Mouse (Mus musculus): ENCODE results near the gene Dcst2.

Dcst2 gene

DNA sequence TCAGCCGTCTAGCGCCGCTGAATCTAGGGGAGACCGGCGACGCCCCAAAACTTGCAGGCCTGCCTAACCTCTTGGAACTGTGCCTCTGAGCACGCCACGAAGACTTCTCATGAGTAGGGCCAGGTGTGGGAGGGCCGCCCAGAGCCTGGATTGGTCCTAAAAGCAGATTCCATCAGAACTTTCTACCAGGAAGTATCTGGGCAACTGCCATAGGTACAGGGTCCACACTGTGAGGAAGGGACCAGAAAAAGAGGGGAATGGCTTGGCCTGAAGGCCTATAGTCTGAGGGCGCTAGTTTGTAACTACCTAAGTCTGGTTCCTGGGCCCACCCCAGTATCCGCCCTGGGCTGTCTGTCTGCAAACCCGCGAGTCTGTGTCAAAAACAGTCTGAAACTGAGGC lies 30.2 kb upstream of the Dcst2 start:
- DNase-seq (ENCODE audit: extremely low spot score, low read depth, low spot score): no peak

DNA sequence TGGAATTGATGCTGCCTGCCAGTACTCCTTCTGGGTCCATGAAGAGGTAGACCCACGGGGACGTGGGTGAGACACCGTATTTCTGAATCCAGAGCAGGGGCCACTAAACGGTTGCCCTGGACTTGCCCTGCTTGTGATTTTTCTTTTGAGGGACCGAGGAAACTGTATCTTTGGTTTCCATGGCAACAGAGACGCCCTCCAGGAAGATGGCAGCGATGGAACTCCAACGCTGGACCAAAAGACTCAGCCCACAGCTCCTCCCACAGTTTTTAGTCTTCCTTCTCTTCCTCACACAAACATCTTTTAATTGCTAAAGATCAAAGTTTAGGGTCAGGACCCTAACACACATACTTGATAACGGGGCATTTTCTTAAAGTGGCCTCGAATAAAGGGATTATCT lies 29.8 kb upstream of the Dcst2 start:
- no peak for DNase-seq (ENCODE audit: extremely low spot score, low read depth, low spot score)

- no peak for DNase-seq (ENCODE audit: extremely low spot score, low read depth, low spot score)
Observed at GRCm38 (mm10) chr3:89332476-89332875, 29.3 kb upstream of the Dcst2 start.

DNA sequence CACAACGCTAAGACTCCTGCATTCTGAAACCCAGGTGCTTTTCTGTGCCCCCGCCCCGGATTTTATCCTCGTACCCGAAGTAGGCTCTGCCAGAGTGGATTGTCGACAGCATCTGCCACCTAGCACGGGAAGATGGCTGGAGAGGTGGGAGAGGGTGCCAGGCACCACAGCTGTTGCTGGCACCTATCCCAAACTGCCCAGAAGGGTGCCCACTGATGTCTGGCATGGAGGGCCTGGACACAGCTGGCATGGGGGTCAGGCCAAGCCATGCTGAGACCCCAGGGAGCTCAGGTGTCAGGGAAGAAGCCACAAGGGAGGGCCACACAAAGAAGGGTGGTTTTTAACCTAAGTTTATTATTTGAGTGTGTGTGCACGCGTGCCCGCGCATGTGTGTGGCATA lies 28.7 kb upstream of the Dcst2 start:
- no peak for DNase-seq (ENCODE audit: extremely low spot score, low read depth, low spot score)

GRCm38 (mm10) chr3:89336529-89336928 lies 25.2 kb upstream of the Dcst2 start:
- no peak for DNase-seq (ENCODE audit: extremely low spot score, low read depth, low spot score)

GRCm38 (mm10) chr3:89337062-89337720 lies 24.6 kb upstream of the Dcst2 start:
- DNase-seq (ENCODE audit: extremely low spot score, low read depth, low spot score): no peak

DNA sequence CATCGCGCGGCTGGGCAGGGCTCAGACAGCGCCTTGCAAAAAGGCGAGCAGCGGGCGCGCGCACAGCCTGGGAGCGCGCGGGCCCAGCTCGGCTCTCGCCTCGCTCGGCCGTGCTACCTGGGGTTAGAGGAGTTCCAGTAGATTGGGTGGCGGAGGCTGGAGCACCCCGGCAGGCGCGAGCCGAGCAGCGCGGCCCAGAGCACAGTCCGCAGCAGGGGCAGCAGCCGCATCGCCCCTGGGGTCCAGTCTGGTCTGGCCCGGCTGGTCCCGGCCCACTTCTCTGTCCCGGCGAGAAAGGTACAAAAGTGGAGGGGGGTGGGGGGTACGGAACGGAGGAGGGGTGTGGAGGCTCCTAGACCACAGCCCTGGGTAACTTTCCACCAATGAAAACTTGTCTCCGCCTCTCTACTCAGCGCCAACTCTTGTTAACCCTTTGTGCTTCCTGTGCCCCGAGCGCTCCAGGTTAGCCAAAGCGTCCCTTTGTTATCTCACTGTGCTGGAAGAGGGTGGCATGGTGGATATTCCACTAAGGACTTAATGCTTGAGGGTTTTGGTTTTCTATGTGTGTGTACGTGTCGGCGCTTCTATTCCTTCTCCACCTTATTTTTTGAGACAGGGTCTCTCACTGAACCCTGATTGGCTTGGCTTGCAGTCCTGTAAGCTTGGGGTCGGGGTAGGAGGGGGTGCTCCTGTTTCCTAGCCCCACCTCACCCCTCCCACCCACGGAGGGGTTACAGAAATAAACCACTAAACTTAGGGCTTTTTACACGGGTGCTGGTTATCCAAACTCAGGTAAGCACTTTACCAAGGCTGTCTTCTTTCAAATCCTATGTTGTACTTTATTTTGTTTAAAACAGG lies 23.8 kb upstream of the Dcst2 start, which contains the start of gene Efna4:
TSS of gene Efna4 (minus strand) at position 308 of the 858 bp plus-strand sequence.
- peak; percentile 79 for DNase-seq (ENCODE audit: extremely low spot score, low read depth, low spot score)

GRCm38 (mm10) chr3:89339416-89339815 lies 22.4 kb upstream of the Dcst2 start:
- DNase-seq (ENCODE audit: extremely low spot score, low read depth, low spot score): no peak

GRCm38 (mm10) chr3:89340465-89340864 lies 21.3 kb upstream of the Dcst2 start:
- no peak for DNase-seq (ENCODE audit: extremely low spot score, low read depth, low spot score)

- no peak for DNase-seq (ENCODE audit: extremely low spot score, low read depth, low spot score)
Observed at GRCm38 (mm10) chr3:89341794-89342193, 20.0 kb upstream of the Dcst2 start.

- no peak for DNase-seq (ENCODE audit: extremely low spot score, low read depth, low spot score)
Observed at GRCm38 (mm10) chr3:89343279-89343678, 18.5 kb upstream of the Dcst2 start.

- no peak for DNase-seq (ENCODE audit: extremely low spot score, low read depth, low spot score)
Observed at GRCm38 (mm10) chr3:89346815-89347540, 14.8 kb upstream of the Dcst2 start.

GRCm38 (mm10) chr3:89347916-89348315 lies 13.9 kb upstream of the Dcst2 start:
- no peak for DNase-seq (ENCODE audit: extremely low spot score, low read depth, low spot score)

DNA sequence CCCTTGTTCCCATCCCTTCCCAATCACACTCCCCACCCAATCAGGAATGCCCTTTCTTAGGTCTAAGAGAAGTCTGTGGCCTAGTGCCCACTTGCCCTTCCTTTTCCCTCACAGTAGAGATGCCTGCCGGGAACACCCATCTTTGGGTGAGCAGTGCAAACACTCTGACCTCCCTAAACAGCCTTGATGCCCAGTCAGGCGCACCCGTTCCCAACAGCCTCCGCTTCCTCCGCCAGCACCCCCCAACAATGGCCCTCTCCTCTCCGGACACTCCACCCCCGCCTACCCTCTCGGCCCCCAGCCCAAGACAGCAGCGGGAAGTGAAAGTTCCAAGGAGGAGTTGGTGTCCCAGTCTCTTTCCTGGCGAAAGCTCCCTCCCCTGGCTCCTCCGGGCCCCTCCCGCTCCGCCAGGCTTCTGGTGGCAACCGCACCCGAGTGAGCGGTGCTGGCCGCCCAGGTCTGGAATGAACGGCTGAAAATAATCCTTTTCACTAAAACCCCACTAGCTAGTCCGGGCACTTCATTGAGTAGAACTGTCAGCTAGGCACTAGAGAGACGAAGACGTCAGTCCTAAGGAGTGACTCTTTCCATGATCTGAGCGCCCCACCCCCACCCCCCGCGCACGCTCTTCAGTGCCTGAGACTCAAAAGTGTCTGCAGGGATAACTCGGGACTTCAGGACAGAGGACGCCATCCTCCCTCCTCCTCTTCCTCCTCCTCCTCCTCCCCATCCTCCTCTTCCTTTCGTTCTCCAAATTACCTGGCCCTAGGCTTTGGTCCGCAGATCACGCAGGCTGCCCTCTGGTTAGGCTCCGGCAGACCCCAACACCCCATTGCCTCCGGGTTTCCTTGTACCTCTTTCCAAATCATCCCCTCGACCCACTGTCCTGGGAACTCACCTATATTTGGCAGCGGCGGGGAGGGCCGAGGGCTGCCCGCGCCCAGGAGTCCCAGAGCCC lies 12.6 kb upstream of the Dcst2 start:
- DNase-seq (ENCODE audit: extremely low spot score, low read depth, low spot score): no peak

DNA sequence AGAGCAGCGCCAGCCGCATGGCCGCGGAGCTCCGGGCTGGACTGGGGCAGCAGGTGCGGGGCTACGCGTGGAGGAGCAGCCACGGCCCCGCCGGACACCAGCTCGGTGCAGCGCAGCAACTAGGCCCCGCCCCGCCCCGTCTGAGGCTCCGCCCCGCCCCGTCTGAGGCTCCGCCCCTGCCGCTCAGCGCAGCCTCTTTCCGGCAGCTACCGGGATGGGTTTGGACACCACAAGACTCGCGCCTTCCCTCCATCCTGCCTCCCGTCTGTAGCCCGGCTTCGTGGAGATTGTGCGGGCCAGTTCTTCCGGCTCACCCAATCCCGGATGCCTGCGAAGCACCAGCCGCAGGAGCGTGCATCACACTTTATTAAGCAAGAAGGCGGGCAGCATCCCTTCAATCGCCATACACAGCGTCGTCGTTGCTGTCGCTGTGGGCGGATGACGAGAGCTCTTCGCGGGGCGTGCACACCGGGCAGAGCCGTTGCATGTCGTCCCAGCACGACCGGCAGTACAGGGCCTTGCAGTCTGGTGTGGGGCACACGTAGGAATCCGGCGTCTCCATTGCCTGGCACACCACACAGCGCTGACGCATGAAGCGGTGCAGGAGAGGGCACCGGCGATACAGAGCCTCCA lies 11.8 kb upstream of the Dcst2 start, which contains the start of gene Adam15:
TSS of gene Adam15 (minus strand) at position 128 of the 633 bp plus-strand sequence.
- no peak for DNase-seq (ENCODE audit: extremely low spot score, low read depth, low spot score)

DNA sequence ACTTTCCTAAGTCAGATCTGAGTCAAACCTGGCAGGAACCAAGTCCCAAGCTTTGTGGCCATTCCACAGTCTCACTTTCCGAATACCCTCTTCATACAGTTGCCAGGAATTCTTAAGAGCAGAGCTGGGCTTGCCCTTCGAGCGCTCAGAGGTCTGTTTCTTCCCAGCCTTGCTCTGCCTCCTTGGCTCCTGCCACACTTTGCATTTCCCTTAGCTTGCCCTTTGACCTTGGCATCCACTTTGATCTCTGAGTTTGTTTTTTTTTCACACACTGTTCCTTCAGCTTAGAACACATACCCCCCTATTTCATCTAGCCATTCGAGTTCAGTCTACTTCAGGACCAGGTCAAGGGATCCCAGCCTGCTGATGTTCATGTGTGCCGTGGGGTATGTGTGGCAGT lies 10.5 kb upstream of the Dcst2 start:
- no peak for DNase-seq (ENCODE audit: extremely low spot score, low read depth, low spot score)

DNA sequence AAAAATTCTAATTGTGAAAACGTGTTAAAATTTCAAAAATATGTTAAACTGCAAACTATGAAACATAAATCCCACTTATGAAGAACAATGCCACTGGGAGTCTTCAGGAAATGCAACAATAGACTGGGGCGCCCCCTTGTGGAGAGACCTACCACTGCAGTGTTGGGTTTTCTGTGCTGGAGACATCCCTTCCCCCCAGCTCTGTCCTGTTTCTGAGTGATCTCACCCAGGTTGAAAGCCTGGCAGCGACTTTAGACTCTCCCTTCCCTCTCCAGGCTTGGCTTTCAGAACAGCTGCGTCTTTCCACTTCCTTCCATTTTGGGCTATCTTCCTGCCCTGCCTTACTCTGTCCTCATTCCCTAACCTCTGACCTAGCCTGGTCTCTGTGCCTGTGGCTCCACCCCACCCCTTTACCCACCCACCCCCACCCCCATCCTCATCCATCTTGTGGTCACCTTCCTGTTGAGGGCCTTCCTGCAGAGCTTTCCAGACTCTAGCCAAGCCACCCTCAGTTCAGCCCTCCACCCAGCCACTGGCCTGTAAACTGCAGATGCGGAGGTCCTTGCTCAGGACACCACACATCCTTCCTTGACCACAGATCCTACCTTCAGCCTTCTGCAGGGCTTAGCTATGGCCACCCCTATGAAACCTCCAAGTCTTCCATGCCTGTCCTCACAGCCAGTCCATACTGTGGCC lies 6.8 kb upstream of the Dcst2 start:
- DNase-seq (ENCODE audit: extremely low spot score, low read depth, low spot score): no peak

GRCm38 (mm10) chr3:89355512-89355902 lies 6.3 kb upstream of the Dcst2 start:
- no peak for DNase-seq (ENCODE audit: extremely low spot score, low read depth, low spot score)

- DNase-seq (ENCODE audit: extremely low spot score, low read depth, low spot score): no peak
Observed at GRCm38 (mm10) chr3:89356029-89356428, 5.7 kb upstream of the Dcst2 start.
